Mouse (Mus musculus) heart, postnatal 0 days (tissue): ENCODE results near the gene Fry.

Experiments
- CTCF ChIP-seq: IDR thresholded peaks from 2 replicates; pipeline ENCODE4 v1.5.1; 2016; ENCODE audit warnings: antibody characterized with exemption, control low read depth, low read depth
- EP300 ChIP-seq: IDR thresholded peaks from 2 replicates; pipeline ENCODE4 v1.6.1; 2016; ENCODE audit warnings: antibody characterized with exemption, low read depth

DNA sequence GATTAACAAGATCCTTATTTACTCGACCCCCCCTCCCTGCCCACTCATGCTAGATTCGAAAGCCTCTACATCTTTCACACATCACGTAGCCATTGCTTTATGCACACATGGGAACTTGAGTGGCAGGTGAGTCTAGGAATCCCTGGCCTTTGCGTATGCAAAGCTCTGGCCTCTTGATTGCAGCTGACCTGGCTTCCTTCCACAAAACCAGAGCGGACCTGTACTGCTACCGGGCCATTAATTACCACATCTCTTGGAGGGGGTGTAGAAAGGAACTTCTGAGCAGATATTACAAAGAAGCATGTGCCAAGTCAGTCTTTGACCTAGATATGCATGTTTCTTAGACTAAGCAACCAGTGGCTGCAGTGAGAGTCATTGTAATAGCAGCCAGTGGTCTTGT is 55.4 kb downstream of the Fry start:
- no peak for TF ChIP-seq CTCF
- no peak for TF ChIP-seq EP300
